Mouse (Mus musculus) forebrain, postnatal 0 days (tissue): ENCODE data around the gene Myo18b. TPM values are rescaled to one million over a fixed set of nuclear protein-coding genes. Genes with fewer than 3 reads are reported as not detected.

ENCODE experiments used
- ATAC-seq: fragments of 200-750 bp; cut with Nextera tagmentation; 2 replicates; pipeline ENCODE4 v1.8.0; 2017; ENCODE audit warnings: mild to moderate bottlenecking, moderate library complexity
- DNase-seq: peaks from one replicate; pipeline ENCODE4 v3.0.0-alpha.2; 2015
- H3K27ac ChIP-seq: fragments of 300-500 bp; sonication (generic); 2 replicates; pipeline ENCODE4 v1.5.1; 2014; ENCODE audit warnings: low read depth, mild to moderate bottlenecking, antibody characterized with exemption, low read length, moderate library complexity, mixed read lengths
- H3K27me3 ChIP-seq: fragments of 300-500 bp; sonication (generic); 2 replicates; pipeline ENCODE4 v1.6.1; 2014; ENCODE audit warnings: mild to moderate bottlenecking, low read length, mixed read lengths; ENCODE audit not compliant: insufficient read depth
- H3K36me3 ChIP-seq: fragments of 300-500 bp; sonication (generic); 2 replicates; pipeline ENCODE4 v1.6.1; 2014; ENCODE audit warnings: mild to moderate bottlenecking, moderate library complexity; ENCODE audit not compliant: insufficient read depth
- H3K4me1 ChIP-seq: fragments of 300-500 bp; sonication (generic); 2 replicates; pipeline ENCODE4 v1.6.1; 2014; ENCODE audit warnings: antibody characterized with exemption; ENCODE audit not compliant: insufficient read depth
- H3K4me2 ChIP-seq: fragments of 300-500 bp; sonication (generic); 2 replicates; pipeline ENCODE4 v1.6.1; 2014; ENCODE audit warnings: low read depth, mild to moderate bottlenecking, moderate library complexity
- H3K4me3 ChIP-seq: fragments of 300-500 bp; sonication (generic); 2 replicates; pipeline ENCODE4 v1.5.1; 2014; ENCODE audit warnings: low read depth, low read length, mixed read lengths
- H3K9ac ChIP-seq: fragments of 300-500 bp; sonication (generic); 2 replicates; pipeline ENCODE4 v1.6.1; 2014; ENCODE audit warnings: mild to moderate bottlenecking
- H3K9me3 ChIP-seq: fragments of 300-500 bp; sonication (generic); 2 replicates; pipeline ENCODE4 v1.6.1; 2016; ENCODE audit warnings: low read length
- CTCF ChIP-seq: sonication (generic); IDR thresholded peaks from 2 replicates; pipeline ENCODE4 v1.5.1; 2016; ENCODE audit warnings: antibody characterized with exemption, control low read depth, low read depth
- WGBS: fragments of 180-500 bp; shearing (Covaris S2); extraction: QIAGEN DNeasy Blood & Tissue Kit; methylation state at CpG from one replicate; pipeline ENCODE4 v1.1.7; 2014; 5-methylcytosine and 5-hydroxymethylcytosine counted together
- polyA plus RNA-seq: library from polyadenylated mRNA; unstranded; fragments of >200 nt; fragmentation: Nextera tagmentation; extraction: Ambion mirVana; gene quantifications from 2 replicates; pipeline ENCODE4 v1.2.1, GENCODE M21; 2015
- total RNA-seq: library from RNA; depleted of rRNA; stranded (reverse); fragments of >200 nt; gene quantifications from 2 replicates; pipeline ENCODE4 v1.2.3, GENCODE M21; 2014

Myo18b gene
- total and polyA plus RNA-seq, 2 experiments from 2014 or later: 1.6 to 2.0 TPM

DNA sequence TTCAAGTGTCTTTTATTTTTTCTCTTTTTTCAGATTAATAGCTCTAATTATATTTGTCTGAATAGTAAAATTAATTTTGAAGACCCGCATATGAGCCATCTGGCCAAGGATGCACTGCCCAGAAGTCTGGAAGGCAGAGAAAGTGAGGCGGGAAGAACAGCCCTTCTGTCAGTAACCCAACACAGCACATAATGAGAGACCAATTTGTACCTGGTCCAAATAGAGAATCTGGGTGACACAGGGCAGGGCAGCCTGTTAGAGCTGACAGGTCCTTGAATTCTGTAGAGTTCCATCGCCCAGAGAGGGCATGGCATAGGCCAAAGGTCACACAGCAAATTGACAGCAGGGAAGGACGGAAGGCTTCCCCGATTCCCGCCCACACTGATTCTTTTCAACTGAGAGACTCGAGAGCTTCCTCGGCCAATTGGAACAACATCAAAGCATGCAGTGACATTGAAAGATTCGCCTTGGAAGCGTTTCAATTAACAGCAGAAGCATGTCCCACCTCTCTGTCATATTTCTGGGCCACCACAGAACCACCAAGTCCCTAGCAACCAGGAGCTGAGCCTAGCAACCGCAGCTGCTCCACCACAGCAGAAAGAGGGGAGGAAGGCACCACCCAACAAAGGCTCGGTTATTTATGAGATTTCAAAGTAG, 36.7 kb downstream of the Myo18b start:
- Histone ChIP-seq H3K27ac (peak overlapping the region; percentile 64), H3K9ac (no peak overlapping the region), H3K4me2 (no peak overlapping the region), H3K4me1 (0 out of 2 replicates have a peak, but pooled peaks cover 4% of the 10 kb centered on the region), H3K27me3 (no peaks in the 10 kb centered on the region), H3K4me3 (no peak overlapping the region), H3K9me3 (no peaks in the 10 kb centered on the region), H3K36me3 (no peaks in the 10 kb centered on the region)
- DNase-seq (peak; percentile 77), ATAC-seq (peak; percentile 87)
- 30% methylated on average over 12 of the region's 12 CpGs for WGBS
- no peak for TF ChIP-seq CTCF

GRCm38 (mm10) chr5:112853179-112853578, 43.0 kb downstream of the Myo18b start:
- Histone ChIP-seq H3K27me3 (no peaks in the 10 kb centered on the region), H3K27ac (peak overlapping the region; percentile 40; the same call in 1 of the 2 replicates), H3K4me1 (0 out of 2 replicates have a peak, but pooled peaks cover 6% of the 10 kb centered on the region), H3K4me2 (no peak overlapping the region), H3K36me3 (no peaks in the 10 kb centered on the region), H3K4me3 (no peak overlapping the region), H3K9me3 (no peaks in the 10 kb centered on the region), H3K9ac (no peak overlapping the region)
- ATAC-seq (peak; percentile 72), DNase-seq (peak; percentile 74)
- TF ChIP-seq CTCF: no peak
- 18% methylated on average over 8 of the region's 8 CpGs for WGBS

GRCm38 (mm10) chr5:112851389-112851788, 44.8 kb downstream of the Myo18b start:
- no peak; the same call in 1 of the 2 replicates for ATAC-seq
- 0 out of 2 replicates have a peak, but pooled peaks cover 6% of the 10 kb centered on the region for H3K4me1 ChIP-seq
- no peak for TF ChIP-seq CTCF
- DNase-seq: no peak
- H3K27me3 ChIP-seq: no peaks in the 10 kb centered on the region
- 15% methylated on average over 5 of the region's 5 CpGs for WGBS
- H3K27ac ChIP-seq: peak overlapping the region; percentile 64
- H3K4me2 ChIP-seq: no peak overlapping the region
- no peaks in the 10 kb centered on the region for H3K36me3 ChIP-seq
- no peaks in the 10 kb centered on the region for H3K9me3 ChIP-seq
- no peak overlapping the region for H3K4me3 ChIP-seq
- no peak overlapping the region for H3K9ac ChIP-seq

DNA sequence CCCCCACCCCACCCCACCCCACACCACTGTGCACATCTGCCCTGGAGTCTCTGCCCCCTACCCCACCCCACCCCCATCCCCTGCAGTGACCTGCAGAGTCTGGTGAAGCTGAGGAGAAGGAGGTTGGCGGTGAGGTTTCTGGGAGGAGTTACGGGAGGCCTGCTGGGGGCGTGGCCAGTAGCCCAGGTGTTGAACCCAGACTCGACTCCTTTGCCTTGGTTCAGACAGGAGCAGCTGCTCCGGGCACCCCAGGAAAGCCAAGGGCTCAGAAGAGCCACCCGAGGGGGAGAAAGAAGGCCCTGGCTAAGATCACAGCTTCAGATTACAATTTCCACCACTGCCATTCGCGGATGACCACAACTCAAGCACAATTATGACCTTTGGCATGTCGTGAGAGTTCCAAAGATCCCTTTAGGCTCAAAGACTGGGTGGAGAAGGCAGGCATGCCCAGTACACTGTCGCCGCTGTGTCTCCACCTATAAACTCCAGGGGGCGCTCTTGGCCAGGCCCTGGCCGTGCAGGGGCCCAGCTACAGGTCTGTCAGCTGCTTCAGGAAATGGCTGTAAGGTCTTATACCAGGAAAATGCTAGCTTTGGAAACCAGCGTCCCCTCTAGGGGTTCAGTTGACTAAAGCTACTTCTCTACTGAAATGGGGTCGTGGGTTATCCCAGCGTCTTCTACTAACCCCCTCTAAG, 47.4 kb downstream of the Myo18b start:
- H3K4me2 ChIP-seq: peak overlapping the region; percentile 5; the same call in 1 of the 2 replicates
- no peak overlapping the region for H3K27ac ChIP-seq
- TF ChIP-seq CTCF: peak; percentile 65
- peak; percentile 45; the same call in 1 of the 2 replicates for ATAC-seq
- WGBS: 5% methylated on average over 16 of the region's 16 CpGs
- H3K9me3 ChIP-seq: no peaks in the 10 kb centered on the region
- no peak overlapping the region for H3K9ac ChIP-seq
- no peaks in the 10 kb centered on the region for H3K27me3 ChIP-seq
- H3K4me3 ChIP-seq: no peak overlapping the region
- H3K4me1 ChIP-seq: peaks cover 10% of the 10 kb centered on the region; the same call in 1 of the 2 replicates
- peak; percentile 64 for DNase-seq
- no peaks in the 10 kb centered on the region for H3K36me3 ChIP-seq

DNA sequence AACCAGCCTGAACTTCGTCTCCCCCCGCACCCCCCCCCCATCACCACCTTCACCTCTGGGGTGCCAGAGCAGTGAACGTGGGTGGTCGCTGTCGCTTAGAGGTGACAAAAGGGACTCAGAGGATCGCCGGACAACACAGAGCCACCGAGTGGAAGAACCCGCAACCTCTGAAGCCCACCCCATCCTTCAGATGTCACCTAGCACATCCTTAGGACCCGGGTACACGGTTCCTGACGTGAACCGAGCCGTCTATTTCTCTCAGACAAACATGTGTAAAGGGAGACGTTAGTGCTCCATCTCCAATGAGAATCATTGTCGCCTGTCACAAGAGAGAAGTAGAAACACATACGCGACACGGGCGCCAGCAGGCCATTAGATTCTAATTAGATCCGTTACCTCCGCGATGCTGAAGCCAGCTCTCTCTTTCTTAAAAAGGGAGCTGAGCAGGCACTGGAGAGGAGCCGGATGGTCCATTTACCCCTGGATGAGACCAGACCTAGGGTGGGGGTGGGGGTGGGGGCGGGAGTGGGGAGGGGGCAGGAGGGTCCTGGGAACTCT, 48.1 kb downstream of the Myo18b start:
- no peaks in the 10 kb centered on the region for H3K27me3 ChIP-seq
- H3K4me1 ChIP-seq: peaks cover 13% of the 10 kb centered on the region; the same call in 1 of the 2 replicates
- no peak for TF ChIP-seq CTCF
- no peak overlapping the region for H3K4me2 ChIP-seq
- no peak overlapping the region for H3K4me3 ChIP-seq
- DNase-seq (no peak), ATAC-seq (no peak)
- H3K27ac ChIP-seq: no peak overlapping the region
- H3K36me3 ChIP-seq: no peaks in the 10 kb centered on the region
- no peaks in the 10 kb centered on the region for H3K9me3 ChIP-seq
- no peak overlapping the region for H3K9ac ChIP-seq
- WGBS: 7% methylated on average over 25 of the region's 25 CpGs

- TF ChIP-seq CTCF: no peak
- Histone ChIP-seq H3K9ac (no peak overlapping the region), H3K4me2 (no peak overlapping the region), H3K4me3 (no peak overlapping the region), H3K27ac (no peak overlapping the region), H3K4me1 (peaks cover 16% of the 10 kb centered on the region; the same call in 1 of the 2 replicates), H3K36me3 (no peaks in the 10 kb centered on the region), H3K9me3 (no peaks in the 10 kb centered on the region), H3K27me3 (no peaks in the 10 kb centered on the region)
- ATAC-seq (no peak), DNase-seq (no peak)
- 75% methylated on average over 11 of the region's 11 CpGs for WGBS
Measured at GRCm38 (mm10) chr5:112846146-112846545, 50.0 kb downstream of the Myo18b start.

GRCm38 (mm10) chr5:112844460-112844859, 51.7 kb downstream of the Myo18b start:
- Histone ChIP-seq H3K27ac (no peak overlapping the region), H3K27me3 (no peaks in the 10 kb centered on the region), H3K4me3 (no peak overlapping the region), H3K36me3 (no peaks in the 10 kb centered on the region), H3K4me2 (no peak overlapping the region), H3K9me3 (no peaks in the 10 kb centered on the region), H3K9ac (no peak overlapping the region), H3K4me1 (peaks cover 16% of the 10 kb centered on the region; the same call in 1 of the 2 replicates)
- no peak for DNase-seq
- 42% methylated on average over 3 of the region's 3 CpGs for WGBS
- no peak for TF ChIP-seq CTCF
- no peak for ATAC-seq
